Mouse (Mus musculus) heart, embryonic 12.5 days (tissue): ENCODE results near the gene Mrc2. TPM values are rescaled to one million over a fixed set of nuclear protein-coding genes. Genes with fewer than 3 reads are reported as not detected.

Experiments used
- ATAC-seq: fragments of 200-750 bp; cut with Nextera tagmentation; 2 replicates; pipeline ENCODE4 v1.8.0; 2017; ENCODE audit warnings: moderate TSS enrichment, moderate library complexity; ENCODE audit not compliant: insufficient number of reproducible peaks, low FRiP score
- H3K27ac ChIP-seq: fragments of 300-500 bp; sonication (generic); 2 replicates; pipeline ENCODE4 v1.5.1; 2016; ENCODE audit warnings: mild to moderate bottlenecking, moderate library complexity; ENCODE audit not compliant: poor library complexity, severe bottlenecking
- H3K27me3 ChIP-seq: fragments of 300-500 bp; sonication (generic); replicated peaks from 2 replicates; pipeline ENCODE4 v1.6.1; 2016; ENCODE audit warnings: mild to moderate bottlenecking, moderate library complexity
- H3K36me3 ChIP-seq: fragments of 300-500 bp; sonication (generic); 2 replicates; pipeline ENCODE4 v1.6.1; 2016; ENCODE audit warnings: mild to moderate bottlenecking, moderate library complexity
- H3K4me1 ChIP-seq: fragments of 300-500 bp; sonication (generic); replicated peaks from 2 replicates; pipeline ENCODE4 v1.6.1; 2016; ENCODE audit warnings: mild to moderate bottlenecking
- H3K4me2 ChIP-seq: fragments of 300-500 bp; sonication (generic); 2 replicates; pipeline ENCODE4 v1.6.1; 2016; ENCODE audit warnings: mild to moderate bottlenecking, moderate library complexity
- H3K4me3 ChIP-seq: fragments of 300-500 bp; sonication (generic); 2 replicates; pipeline ENCODE4 v1.5.1; 2016; ENCODE audit warnings: mild to moderate bottlenecking
- H3K9ac ChIP-seq: fragments of 300-500 bp; sonication (generic); 2 replicates; pipeline ENCODE4 v1.6.1; 2016; ENCODE audit warnings: mild to moderate bottlenecking, moderate library complexity
- H3K9me3 ChIP-seq: fragments of 300-500 bp; sonication (generic); replicated peaks from 2 replicates; pipeline ENCODE4 v1.6.1; 2016; ENCODE audit warnings: mild to moderate bottlenecking, moderate library complexity
- WGBS: fragments of 180-500 bp; shearing (Covaris S2); methylation state at CpG from one replicate; pipeline ENCODE4 v1.1.7; 2016; 5-methylcytosine and 5-hydroxymethylcytosine counted together
- polyA plus RNA-seq: library from polyadenylated mRNA; unstranded; fragments of >200 nt; fragmentation: Nextera tagmentation; extraction: Ambion mirVana; gene quantifications from 2 replicates; pipeline ENCODE4 v1.2.1, GENCODE M21; 2016

Gene Mrc2
- polyA plus RNA-seq, 1 experiment from 2014 or later = 16.3 TPM

DNA sequence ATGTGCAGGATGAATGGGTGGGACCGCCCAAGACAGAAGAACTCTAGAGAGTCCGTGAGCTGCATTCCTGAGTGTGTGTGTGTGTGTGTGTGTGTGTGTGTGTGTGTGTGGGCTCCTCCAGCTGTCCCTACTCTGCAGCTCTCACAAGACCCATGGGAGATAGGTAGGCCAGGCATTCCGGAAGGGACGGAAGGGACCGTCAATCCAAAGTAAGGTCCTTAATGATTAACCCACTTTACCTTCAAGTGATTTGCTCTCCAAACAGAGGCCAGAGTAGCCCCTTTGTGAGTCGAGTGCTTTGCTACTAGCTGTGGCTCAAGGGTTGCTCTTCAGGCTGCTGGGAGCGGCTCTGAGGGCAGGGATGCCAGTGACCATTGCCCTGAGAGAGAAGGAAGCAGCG is 59.7 kb downstream of the Mrc2 start:
- Histone ChIP-seq H3K4me1 (peaks cover 56% of the 10 kb centered on the region), H3K27ac (no peak overlapping the region), H3K4me3 (no peak overlapping the region), H3K9ac (no peak overlapping the region), H3K4me2 (no peak overlapping the region), H3K9me3 (no peaks in the 10 kb centered on the region), H3K27me3 (0 out of 2 replicates have a peak, but pooled peaks cover 4% of the 10 kb centered on the region), H3K36me3 (peaks cover 25% of the 10 kb centered on the region)
- 68% methylated on average over 8 of the region's 8 CpGs for WGBS
- no peak for ATAC-seq

DNA sequence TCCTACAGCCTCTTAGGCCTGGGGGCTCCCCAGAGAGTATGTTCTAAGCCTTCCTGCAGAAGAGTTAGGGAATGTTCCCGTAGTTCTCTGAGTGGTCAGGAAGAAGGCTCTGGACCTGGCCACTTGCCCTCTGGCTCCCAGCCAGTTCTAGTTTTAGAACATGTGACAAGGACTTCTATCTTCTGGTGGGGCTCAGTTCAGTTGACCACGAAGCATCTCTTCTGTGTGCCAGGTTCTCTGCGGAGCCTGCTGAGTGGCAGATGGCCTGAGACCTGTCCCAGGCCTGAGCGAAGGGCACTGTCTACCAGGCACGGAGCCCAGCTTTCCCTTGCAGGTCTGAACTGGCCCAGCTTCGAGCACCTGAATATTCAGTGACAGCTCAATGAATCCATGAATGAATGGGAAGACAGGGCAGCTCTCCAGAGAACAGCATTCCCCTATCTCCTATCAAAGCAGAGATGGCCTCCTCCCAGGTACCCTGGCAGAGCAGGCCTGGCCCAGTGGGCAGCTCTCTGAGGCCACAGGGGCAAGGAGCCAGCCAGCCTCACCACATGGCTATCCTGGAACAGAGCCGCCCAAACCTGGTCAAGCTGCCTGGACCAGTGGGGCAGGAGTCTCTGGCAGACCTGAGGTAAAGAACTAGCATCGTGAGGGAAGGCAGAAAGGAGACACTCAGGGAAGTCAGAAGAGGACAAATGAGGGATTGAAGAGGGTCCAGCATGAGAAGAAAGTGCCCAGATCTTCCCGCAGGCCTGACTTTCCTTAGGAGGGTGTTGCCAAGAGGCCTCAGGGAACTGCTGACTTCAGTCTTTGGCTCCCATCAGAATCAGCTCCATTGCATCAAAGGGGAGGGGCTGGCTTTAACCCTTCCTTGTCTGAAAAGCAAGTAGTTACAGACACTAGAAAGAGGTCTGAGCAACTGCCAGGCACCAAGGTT is 60.8 kb downstream of the Mrc2 start:
- H3K9ac ChIP-seq = peak overlapping the region; percentile 19; the same call in 1 of the 2 replicates
- H3K27me3 ChIP-seq = 0 out of 2 replicates have a peak, but pooled peaks cover 4% of the 10 kb centered on the region
- peaks cover 25% of the 10 kb centered on the region for H3K36me3 ChIP-seq
- no peak overlapping the region for H3K4me2 ChIP-seq
- no peaks in the 10 kb centered on the region for H3K9me3 ChIP-seq
- peaks cover 49% of the 10 kb centered on the region for H3K4me1 ChIP-seq
- no peak for ATAC-seq
- no peak overlapping the region for H3K4me3 ChIP-seq
- WGBS = 41% methylated on average over 9 of the region's 9 CpGs
- peak overlapping the region; percentile 65 for H3K27ac ChIP-seq

DNA sequence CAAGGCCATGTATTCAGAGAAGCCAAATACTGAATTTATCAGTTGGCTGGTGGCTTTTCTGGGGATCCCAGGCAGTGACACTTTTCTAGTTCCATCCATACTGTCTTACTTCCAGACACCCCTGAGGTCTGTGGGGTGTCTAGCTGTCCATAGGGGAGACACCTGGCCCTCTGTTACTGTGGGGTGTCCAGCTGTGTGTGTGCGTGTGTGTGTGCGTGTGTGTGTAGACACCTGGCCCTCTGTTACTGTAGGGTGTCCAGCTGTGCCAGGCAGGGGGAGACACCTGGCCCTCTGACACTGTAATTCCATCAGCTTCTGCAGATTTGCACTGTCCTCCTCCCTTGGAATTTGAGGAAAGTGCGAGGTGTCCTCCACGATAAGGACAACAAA is 61.4 kb downstream of the Mrc2 start:
- Histone ChIP-seq H3K27ac (no peak overlapping the region), H3K9ac (no peak overlapping the region), H3K4me1 (peaks cover 49% of the 10 kb centered on the region), H3K36me3 (peaks cover 18% of the 10 kb centered on the region), H3K27me3 (0 out of 2 replicates have a peak, but pooled peaks cover 4% of the 10 kb centered on the region), H3K9me3 (no peaks in the 10 kb centered on the region), H3K4me2 (no peak overlapping the region), H3K4me3 (no peak overlapping the region)
- 87% methylated on average over 4 of the region's 4 CpGs for WGBS
- ATAC-seq = no peak

DNA sequence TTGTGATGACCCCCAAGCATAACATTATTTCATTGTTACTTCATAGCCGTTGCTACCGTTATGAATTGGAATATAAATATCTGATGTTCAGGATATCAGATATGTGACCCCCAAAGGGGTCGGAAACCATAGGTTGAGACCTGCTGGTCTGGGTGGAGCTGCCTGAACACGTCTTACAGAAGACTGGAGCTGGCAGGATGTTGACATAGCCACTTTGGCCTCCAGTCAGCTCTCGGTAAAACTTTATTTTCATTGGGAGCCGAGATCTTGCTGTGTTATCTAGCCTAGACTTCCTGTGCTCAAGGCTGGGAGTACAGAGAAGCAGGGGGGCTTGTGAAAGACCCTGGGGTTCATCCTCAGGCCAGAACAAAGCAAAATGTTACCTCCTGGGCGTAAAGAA is 63.9 kb downstream of the Mrc2 start:
- whole genome bisulfite sequencing = 39% methylated on average over 7 of the region's 7 CpGs
- no peak overlapping the region for H3K9ac ChIP-seq
- H3K4me3 ChIP-seq = no peak overlapping the region
- H3K27me3 ChIP-seq = no peaks in the 10 kb centered on the region
- H3K9me3 ChIP-seq = no peaks in the 10 kb centered on the region
- ATAC-seq = peak; percentile 36; the same call in 1 of the 2 replicates
- H3K27ac ChIP-seq = peak overlapping the region; percentile 64
- no peaks in the 10 kb centered on the region for H3K36me3 ChIP-seq
- H3K4me2 ChIP-seq = no peak overlapping the region
- peaks cover 57% of the 10 kb centered on the region for H3K4me1 ChIP-seq

DNA sequence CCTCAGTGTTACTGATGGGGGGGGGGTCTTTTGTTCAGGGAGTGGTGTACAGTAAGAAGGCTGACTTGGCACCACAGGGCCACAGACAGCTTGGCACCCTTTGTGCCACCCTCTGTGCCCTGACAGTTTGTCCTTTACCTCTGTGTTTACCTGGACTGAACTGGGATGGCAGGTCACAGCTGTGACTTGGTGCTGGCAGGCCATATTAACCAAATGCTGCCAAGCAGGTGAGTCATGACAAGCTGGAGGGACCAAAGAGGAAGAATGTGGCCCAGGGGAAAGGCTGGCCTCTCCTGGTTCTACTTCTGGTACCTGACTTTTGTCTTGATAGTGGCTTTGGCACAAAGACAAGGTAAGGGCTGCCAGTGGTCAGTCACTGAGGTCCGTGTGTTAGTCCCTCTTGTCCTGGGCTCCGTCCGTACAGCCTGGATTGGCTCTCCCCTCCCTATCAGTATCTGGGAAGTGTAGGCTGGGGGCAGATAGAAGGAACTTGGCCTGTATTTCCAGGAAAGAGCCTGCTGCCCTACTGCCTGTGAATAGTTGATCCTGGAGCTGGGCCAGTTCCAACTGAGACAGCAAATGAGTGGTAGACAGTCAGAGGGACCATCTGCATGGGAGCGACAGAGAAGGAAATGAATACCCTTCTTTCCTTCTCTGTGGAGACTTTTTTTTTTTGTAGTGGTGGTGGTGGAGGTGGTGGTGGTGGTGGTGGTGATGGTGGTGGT is 69.8 kb downstream of the Mrc2 start:
- 63% methylated on average over 4 of the region's 4 CpGs for WGBS
- peak overlapping the region; percentile 72; the same call in 1 of the 2 replicates for H3K27ac ChIP-seq
- no peaks in the 10 kb centered on the region for H3K9me3 ChIP-seq
- no peak overlapping the region for H3K4me2 ChIP-seq
- peaks cover 65% of the 10 kb centered on the region for H3K4me1 ChIP-seq
- ATAC-seq = no peak
- H3K4me3 ChIP-seq = no peak overlapping the region
- H3K9ac ChIP-seq = 0 out of 2 replicates have a peak overlapping the region, but pooled peaks have one; percentile 45
- H3K27me3 ChIP-seq = no peaks in the 10 kb centered on the region
- no peaks in the 10 kb centered on the region for H3K36me3 ChIP-seq

DNA sequence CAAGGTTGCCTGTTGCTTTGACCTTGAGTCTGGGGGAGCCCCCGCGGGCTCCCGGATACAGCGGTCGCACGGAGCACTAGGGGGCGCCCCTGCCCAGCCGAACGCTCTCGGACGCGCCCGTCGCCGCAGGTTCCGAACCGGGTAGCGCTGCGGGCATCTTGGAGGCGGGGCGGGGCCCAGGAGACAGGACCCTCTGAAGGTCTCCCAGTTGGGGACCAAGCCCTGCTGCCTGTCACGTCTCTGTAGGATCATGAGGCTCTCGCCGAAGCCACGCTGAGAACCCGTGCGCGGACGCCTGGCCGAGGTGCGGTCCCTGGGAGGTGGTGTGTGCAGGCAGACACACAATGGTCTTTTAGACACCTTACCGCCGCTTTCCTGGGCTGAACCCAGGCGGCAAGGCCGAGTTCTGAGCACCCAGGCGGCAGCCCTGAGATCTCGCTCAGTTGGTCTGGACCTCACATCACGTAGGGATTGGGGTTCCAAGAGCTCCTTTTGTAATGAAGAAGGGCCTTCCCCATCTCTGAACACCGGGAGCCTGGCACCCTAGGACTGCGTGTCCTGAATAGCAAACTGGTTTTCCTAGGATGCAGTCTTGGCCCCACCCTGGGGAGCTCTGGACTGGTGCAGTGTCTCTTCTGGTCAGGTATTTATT is 70.6 kb downstream of the Mrc2 start:
- H3K4me2 ChIP-seq = peak overlapping the region; percentile 82
- no peaks in the 10 kb centered on the region for H3K27me3 ChIP-seq
- peaks cover 72% of the 10 kb centered on the region for H3K4me1 ChIP-seq
- peak overlapping the region; percentile 59 for H3K4me3 ChIP-seq
- H3K36me3 ChIP-seq = no peaks in the 10 kb centered on the region
- under 1% methylated on average over 40 of the region's 40 CpGs for WGBS
- peak overlapping the region; percentile 73 for H3K9ac ChIP-seq
- H3K27ac ChIP-seq = peak overlapping the region; percentile 72
- no peaks in the 10 kb centered on the region for H3K9me3 ChIP-seq
- ATAC-seq = peak; percentile 79

DNA sequence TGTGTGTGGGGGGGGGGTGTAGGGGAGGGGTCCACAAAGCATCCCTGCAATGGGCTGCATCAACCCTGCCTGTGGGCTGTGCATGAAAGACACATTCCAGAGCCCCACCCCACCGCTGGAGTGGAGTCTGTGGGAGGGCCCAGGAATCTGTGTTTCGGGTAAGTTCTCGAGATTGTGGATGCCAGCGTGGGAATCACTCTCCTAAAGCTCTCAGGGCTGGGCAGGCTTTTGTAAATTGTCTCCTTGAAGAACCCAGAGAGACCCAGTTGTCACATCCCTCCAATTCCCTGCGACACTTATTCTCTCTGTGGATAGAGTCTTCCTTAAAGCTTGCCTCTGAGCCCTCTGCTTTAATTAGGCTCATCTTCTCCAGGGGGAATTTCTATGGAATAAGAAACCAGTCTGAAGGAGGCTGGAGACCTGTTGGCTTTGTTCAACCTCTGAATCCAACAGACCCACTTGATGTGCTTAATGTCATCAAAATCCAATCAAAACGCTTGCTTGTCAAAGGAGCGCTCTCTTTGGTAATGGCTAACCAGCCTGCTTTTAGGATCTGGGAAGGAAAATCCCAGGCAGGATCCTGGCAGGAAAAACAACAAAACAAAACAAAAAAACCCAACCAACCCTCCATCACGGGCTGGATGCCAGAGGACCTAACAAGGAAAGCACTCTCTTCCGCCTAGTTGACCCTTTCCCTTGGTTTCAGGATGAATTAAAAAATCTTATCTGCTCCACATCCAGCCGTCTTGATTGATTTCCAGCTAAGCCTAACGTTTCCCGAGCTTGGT is 71.3 kb downstream of the Mrc2 start:
- Histone ChIP-seq H3K9ac (peak overlapping the region; percentile 73), H3K4me2 (peak overlapping the region; percentile 82), H3K4me1 (peaks cover 77% of the 10 kb centered on the region), H3K27me3 (no peaks in the 10 kb centered on the region), H3K9me3 (no peaks in the 10 kb centered on the region), H3K36me3 (no peaks in the 10 kb centered on the region), H3K4me3 (peak overlapping the region; percentile 59), H3K27ac (peak overlapping the region; percentile 72)
- WGBS = 26% methylated on average over 12 of the region's 12 CpGs
- peak; percentile 19 for ATAC-seq

DNA sequence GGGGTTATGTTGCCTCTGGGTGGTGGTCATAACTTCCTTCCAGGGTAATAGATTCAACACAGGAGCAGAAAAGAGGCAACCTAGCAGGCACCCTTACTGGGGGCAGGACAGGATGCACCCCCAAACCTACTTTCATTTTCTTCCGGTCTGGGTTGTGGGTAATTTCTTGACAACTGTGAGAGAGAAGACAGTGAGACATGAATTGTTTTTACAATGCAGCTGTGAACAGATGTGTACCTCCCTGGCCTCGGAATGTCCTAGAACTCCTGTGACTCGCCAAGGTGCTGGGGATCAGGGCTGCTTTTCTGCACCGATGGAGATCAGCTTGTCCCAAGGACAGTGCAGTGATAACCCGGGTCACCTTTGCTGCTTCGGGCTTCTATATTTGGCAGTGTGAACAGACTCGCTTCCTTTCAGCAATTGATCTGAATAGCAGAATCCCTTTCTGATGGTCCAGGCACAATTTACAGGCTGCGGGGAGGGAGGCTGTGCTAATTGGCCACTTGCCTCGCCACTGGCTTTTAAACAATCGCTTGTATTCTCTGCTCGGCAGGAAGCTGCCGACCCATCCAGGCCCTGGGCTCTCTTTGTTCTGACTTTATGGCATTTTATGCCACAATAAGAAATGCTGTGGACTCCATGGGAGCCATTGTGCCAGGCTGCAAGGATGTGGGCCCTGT is 72.1 kb downstream of the Mrc2 start:
- no peaks in the 10 kb centered on the region for H3K27me3 ChIP-seq
- H3K4me1 ChIP-seq = peaks cover 77% of the 10 kb centered on the region
- peak overlapping the region; percentile 72 for H3K27ac ChIP-seq
- no peaks in the 10 kb centered on the region for H3K9me3 ChIP-seq
- no peak for ATAC-seq
- H3K4me3 ChIP-seq = peak overlapping the region; percentile 59
- peak overlapping the region; percentile 73 for H3K9ac ChIP-seq
- WGBS = 17% methylated on average over 12 of the region's 12 CpGs
- peak overlapping the region; percentile 82 for H3K4me2 ChIP-seq
- H3K36me3 ChIP-seq = no peaks in the 10 kb centered on the region

DNA sequence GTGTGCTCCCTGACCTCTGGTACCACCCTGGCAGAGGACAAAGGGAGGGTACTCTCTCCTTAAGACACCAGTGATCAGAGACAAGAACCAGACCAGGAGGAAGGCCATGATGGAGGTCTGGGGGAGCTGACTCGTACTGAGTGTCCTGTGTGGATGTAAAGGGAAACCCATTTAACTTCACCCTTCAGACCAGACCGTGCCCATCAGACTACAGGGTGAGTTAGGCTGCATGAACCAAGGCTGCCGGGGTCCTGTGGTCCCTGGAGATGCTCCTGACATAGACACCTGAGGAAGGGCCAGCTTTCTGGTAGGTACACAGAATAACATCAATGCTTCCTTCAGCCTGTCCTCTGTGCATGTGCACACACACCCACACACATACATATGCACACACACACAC is 73.2 kb downstream of the Mrc2 start:
- Histone ChIP-seq H3K4me2 (peak overlapping the region; percentile 82), H3K27ac (peak overlapping the region; percentile 26; the same call in 1 of the 2 replicates)

DNA sequence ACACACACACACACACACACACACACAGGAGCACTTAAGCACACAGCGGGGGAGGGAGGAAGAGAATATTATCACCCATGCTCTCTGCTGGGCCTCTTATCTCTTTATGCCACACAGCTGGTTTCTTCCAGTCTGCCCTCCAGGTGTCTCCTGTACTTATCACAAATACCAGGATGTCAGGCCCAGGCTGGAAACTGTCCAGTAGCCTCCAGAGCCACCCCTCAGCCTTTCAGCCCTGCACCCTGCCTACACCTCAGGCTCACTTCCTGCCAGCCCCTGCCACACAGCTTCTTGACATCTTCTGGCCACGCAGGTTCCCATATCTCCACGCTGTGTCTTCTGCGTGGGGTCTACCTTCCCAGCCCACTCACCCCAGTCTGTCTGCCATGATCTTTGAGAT is 73.6 kb downstream of the Mrc2 start:
- ATAC-seq = peak; percentile 88
- no peak overlapping the region for H3K9ac ChIP-seq
- H3K36me3 ChIP-seq = no peaks in the 10 kb centered on the region
- 22% methylated on average over 4 of the region's 4 CpGs for WGBS
- H3K4me2 ChIP-seq = peak overlapping the region; percentile 25; the same call in 1 of the 2 replicates
- H3K9me3 ChIP-seq = no peaks in the 10 kb centered on the region
- peak overlapping the region; percentile 83 for H3K27ac ChIP-seq
- H3K4me3 ChIP-seq = no peak overlapping the region
- peaks cover 72% of the 10 kb centered on the region for H3K4me1 ChIP-seq
- no peaks in the 10 kb centered on the region for H3K27me3 ChIP-seq

More for the DNA sequence above, 73.2 kb downstream of the Mrc2 start:
- no peaks in the 10 kb centered on the region for H3K36me3 ChIP-seq
- peaks cover 73% of the 10 kb centered on the region for H3K4me1 ChIP-seq
- no peak for ATAC-seq
- H3K9ac ChIP-seq = peak overlapping the region; percentile 73; the same call in 1 of the 2 replicates
- H3K9me3 ChIP-seq = no peaks in the 10 kb centered on the region
- no peak overlapping the region for H3K4me3 ChIP-seq
- no peaks in the 10 kb centered on the region for H3K27me3 ChIP-seq
- WGBS = 46% methylated on average over 3 of the region's 3 CpGs
